In the genomic region with DNA sequence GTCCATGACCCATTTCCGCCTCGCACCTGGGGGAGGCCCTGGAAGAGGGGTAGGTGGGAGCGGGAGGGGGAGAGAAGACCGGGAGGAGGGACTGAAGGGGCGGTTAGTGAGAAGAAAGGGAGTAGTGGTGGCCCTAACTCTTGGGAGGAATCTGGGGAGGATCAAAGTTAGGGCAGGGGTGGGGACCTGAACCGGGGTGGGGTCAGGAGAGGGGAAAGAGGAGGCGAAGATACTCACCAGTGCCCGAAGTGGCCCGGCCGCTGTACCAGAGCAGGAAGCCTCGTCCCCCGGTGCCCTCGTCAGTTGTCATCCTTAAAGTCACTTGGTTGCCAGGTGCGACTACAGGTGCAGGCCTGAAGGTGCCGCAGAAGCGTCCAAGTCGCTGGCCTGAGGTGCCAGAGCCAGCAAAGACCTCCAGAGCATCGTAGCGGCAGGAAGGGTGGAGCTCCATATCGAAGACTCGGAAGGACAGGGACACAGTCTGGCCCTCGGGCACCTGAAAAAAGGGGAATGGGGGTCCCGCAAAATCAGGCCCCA, we compare ENCODE assay signal across 9 mouse cellular contexts. TPM values are rescaled to one million over a fixed set of nuclear protein-coding genes. Genes with fewer than 3 reads are reported as not detected.
DNase-seq lines count a peak whose midpoint lies in the region; ATAC-seq and TF ChIP-seq lines count a peak whose summit lies in the region.
"Had no signal": no experiment of that assay in that cellular context is flagged by ENCODE, and none has a peak within 500 bp of the region (broad histone marks: within the 10 kb centered on the region; RNA-seq: fewer than 3 reads in every experiment).

No protein-coding gene starts in this region.

- no peak for TF ChIP-seq POLR2A in kidney, adult 2 months (IDR thresholded peaks at IDR 0.05; ENCODE audit: low read depth, low read length)

- H3K36me3 ChIP-seq in kidney, postnatal 0 days (ENCODE audit: insufficient read depth, low read length) = no peaks in the 10 kb centered on the region
- H3K36me3 ChIP-seq in kidney, adult 2 months (ENCODE audit: control insufficient read depth, insufficient read depth, low read length) = no peaks in the 10 kb centered on the region
- peaks cover 30% of the 10 kb centered on the region for H3K36me3 ChIP-seq in embryonic facial prominence, embryonic 12.5 days
- H3K36me3 ChIP-seq in hindbrain, postnatal 0 days (ENCODE audit: insufficient read depth, low read length) = no peaks in the 10 kb centered on the region
- no peaks in the 10 kb centered on the region for H3K36me3 ChIP-seq in midbrain, embryonic 16.5 days (ENCODE audit: control insufficient read depth, insufficient read depth, low read length)

- no peaks in the 10 kb centered on the region for H3K9me3 ChIP-seq in kidney, postnatal 0 days (replicated peaks; ENCODE audit: low read length)
- no peaks in the 10 kb centered on the region for H3K9me3 ChIP-seq in embryonic facial prominence, embryonic 12.5 days
- H3K9me3 ChIP-seq in hindbrain, postnatal 0 days (ENCODE audit: low read length) = no peaks in the 10 kb centered on the region
- no peaks in the 10 kb centered on the region for H3K9me3 ChIP-seq in midbrain, embryonic 16.5 days (replicated peaks; ENCODE audit: control insufficient read depth, low read length, poor library complexity, severe bottlenecking)

- WGBS in kidney, postnatal 0 days = 18% methylated on average over 23 of the region's 23 CpGs
- WGBS in kidney, adult 2 months = 30% methylated on average over 23 of the region's 23 CpGs
- 10% methylated on average over 22 of the region's 23 CpGs for WGBS in embryonic facial prominence, embryonic 12.5 days
- 23% methylated on average over 21 of the region's 23 CpGs for WGBS in hindbrain, postnatal 0 days
- WGBS in midbrain, embryonic 16.5 days = 18% methylated on average over 23 of the region's 23 CpGs

- TF ChIP-seq CTCF in kidney, postnatal 0 days (IDR thresholded peaks at IDR 0.05; ENCODE audit: low read depth) = peak; percentile 17; the same call in 1 of the 2 replicates
- no peak; the same call in 1 of the 2 replicates for TF ChIP-seq CTCF in kidney, adult 2 months (conservative IDR thresholded peaks at IDR 0.05; ENCODE audit: insufficient read depth, insufficient read length, low read depth, low read length)
- no peak; the same call in 1 of the 2 replicates for TF ChIP-seq CTCF in hindbrain, postnatal 0 days (IDR thresholded peaks at IDR 0.05; ENCODE audit: low read depth)

- 0 out of 2 replicates have a peak overlapping the region, but pooled peaks have one; percentile 7 for H3K4me3 ChIP-seq in kidney, postnatal 0 days (replicated peaks; ENCODE audit: low read depth, low read length)
- H3K4me3 ChIP-seq in kidney, adult 2 months (ENCODE audit: insufficient read depth, low read depth, low read length) = no peak overlapping the region
- peak overlapping the region; percentile 29 for H3K4me3 ChIP-seq in embryonic facial prominence, embryonic 12.5 days
- H3K4me3 ChIP-seq in hindbrain, postnatal 0 days (ENCODE audit: low read length) = 0 out of 2 replicates have a peak overlapping the region, but pooled peaks have one; percentile 13
- no peak overlapping the region for H3K4me3 ChIP-seq in midbrain, embryonic 16.5 days (ENCODE audit: low read depth, low read length)

- peaks cover 22% of the 10 kb centered on the region for H3K4me1 ChIP-seq in kidney, postnatal 0 days (replicated peaks; ENCODE audit: insufficient read depth, low read length)
- peaks cover 12% of the 10 kb centered on the region for H3K4me1 ChIP-seq in kidney, adult 2 months (ENCODE audit: control insufficient read depth, insufficient read depth, low read length)
- H3K4me1 ChIP-seq in embryonic facial prominence, embryonic 12.5 days = peaks cover 63% of the 10 kb centered on the region
- H3K4me1 ChIP-seq in hindbrain, postnatal 0 days (ENCODE audit: insufficient read depth, low read length) = peaks cover 8% of the 10 kb centered on the region; the same call in 1 of the 2 replicates
- peaks cover 3% of the 10 kb centered on the region for H3K4me1 ChIP-seq in midbrain, embryonic 16.5 days (ENCODE audit: control insufficient read depth, insufficient read depth, low read length)

- no peak for ATAC-seq in kidney, postnatal 0 days (replicated peaks; ENCODE audit: low FRiP score, low read depth)
- no peak for ATAC-seq in embryonic facial prominence, embryonic 12.5 days (ENCODE audit: insufficient number of reproducible peaks, insufficient read depth, low FRiP score, low TSS enrichment)
- ATAC-seq in hindbrain, postnatal 0 days = no peak
- no peak for ATAC-seq in midbrain, embryonic 16.5 days

- no peaks in the 10 kb centered on the region for H3K27me3 ChIP-seq in kidney, postnatal 0 days (ENCODE audit: insufficient read depth, low read length)
- H3K27me3 ChIP-seq in kidney, adult 2 months (replicated peaks; ENCODE audit: control insufficient read depth, insufficient read depth, low read length) = no peaks in the 10 kb centered on the region
- H3K27me3 ChIP-seq in embryonic facial prominence, embryonic 12.5 days = no peaks in the 10 kb centered on the region
- H3K27me3 ChIP-seq in hindbrain, postnatal 0 days (ENCODE audit: insufficient read depth, low read length) = no peaks in the 10 kb centered on the region
- peaks cover 12% of the 10 kb centered on the region for H3K27me3 ChIP-seq in midbrain, embryonic 16.5 days (ENCODE audit: control insufficient read depth, insufficient read depth, low read depth, low read length)

- no peak overlapping the region for H3K27ac ChIP-seq in kidney, postnatal 0 days
- no peak overlapping the region for H3K27ac ChIP-seq in kidney, adult 2 months (ENCODE audit: insufficient read depth, low read depth, low read length)
- H3K27ac ChIP-seq in embryonic facial prominence, embryonic 12.5 days = peak overlapping the region; percentile 42
- no peak overlapping the region for H3K27ac ChIP-seq in hindbrain, postnatal 0 days
- H3K27ac ChIP-seq in midbrain, embryonic 16.5 days (ENCODE audit: low read length) = no peak overlapping the region

- peak overlapping the region; percentile 46 for H3K4me2 ChIP-seq in kidney, postnatal 0 days (ENCODE audit: low read length)
- H3K4me2 ChIP-seq in embryonic facial prominence, embryonic 12.5 days (replicated peaks) = peak overlapping the region; percentile 59
- H3K4me2 ChIP-seq in hindbrain, postnatal 0 days (ENCODE audit: low read depth, low read length) = peak overlapping the region; percentile 41
- peak overlapping the region; percentile 31 for H3K4me2 ChIP-seq in midbrain, embryonic 16.5 days (ENCODE audit: low read length)

- DNase-seq in kidney, postnatal 0 days (ENCODE audit: low spot score) = no peak
- DNase-seq in kidney, adult 2 months = no peak
- DNase-seq in hindbrain, postnatal 0 days (ENCODE audit: low spot score) = no peak
- no peak for DNase-seq in embryo, embryonic 10 days (ENCODE audit: low spot score)
- DNase-seq in natural killer cell, adult 2 months (ENCODE audit: low spot score in 2 of 2) = no peak
- DNase-seq in frontal cortex, postnatal 36 days (ENCODE audit: low spot score in 2 of 2) = no peak
- DNase-seq: cerebellum, adult 18-20 months had no signal

- 0 out of 2 replicates have a peak overlapping the region, but pooled peaks have one; percentile 40 for H3K9ac ChIP-seq in kidney, postnatal 0 days (ENCODE audit: low read depth, low read length)
- H3K9ac ChIP-seq in embryonic facial prominence, embryonic 12.5 days = peak overlapping the region; percentile 47
- no peak overlapping the region for H3K9ac ChIP-seq in hindbrain, postnatal 0 days (replicated peaks; ENCODE audit: low read length)
- H3K9ac ChIP-seq in midbrain, embryonic 16.5 days (ENCODE audit: low read depth, low read length) = peak overlapping the region; percentile 1

RNA-seq across cellular contexts. Expression of gene Pcolce, which starts 4.9 kb away (rescaled TPM):
- 120 and 136 TPM in 2 replicates for polyA plus RNA-seq in kidney, postnatal 0 days (2015; fragmentation: Nextera tagmentation; extraction: Ambion mirVana)
- 160 and 179 TPM in 2 replicates for polyA plus RNA-seq in kidney, adult 2 months (2012; rRNA removed)
- 124 and 128 TPM in 2 replicates for polyA plus RNA-seq in embryonic facial prominence, embryonic 12.5 days (2016; fragmentation: Nextera tagmentation; extraction: Ambion mirVana)
- 22.3 and 26.2 TPM in 2 replicates for total RNA-seq in hindbrain, postnatal 0 days (2014; rRNA removed)
- 21.5 and 22.0 TPM in 2 replicates for polyA plus RNA-seq in hindbrain, postnatal 0 days (2015; fragmentation: Nextera tagmentation; extraction: Ambion mirVana)
- polyA plus RNA-seq in midbrain, embryonic 16.5 days (2015; fragmentation: Nextera tagmentation; extraction: Ambion mirVana) = 11.9 and 13.3 TPM in 2 replicates

RNA-seq across cellular contexts. Expression of gene Mospd3, which starts 7.9 kb away (rescaled TPM):
- 37.8 and 39.3 TPM in 2 replicates for polyA plus RNA-seq in kidney, postnatal 0 days (2015; fragmentation: Nextera tagmentation; extraction: Ambion mirVana)
- polyA plus RNA-seq in kidney, adult 2 months (2012; rRNA removed) = 84.2 and 86.6 TPM in 2 replicates
- polyA plus RNA-seq in embryonic facial prominence, embryonic 12.5 days (2016; fragmentation: Nextera tagmentation; extraction: Ambion mirVana) = 28.4 and 28.7 TPM in 2 replicates
- total RNA-seq in hindbrain, postnatal 0 days (2014; rRNA removed) = 10.9 and 13.3 TPM in 2 replicates
- 57.3 and 66.7 TPM in 2 replicates for polyA plus RNA-seq in hindbrain, postnatal 0 days (2015; fragmentation: Nextera tagmentation; extraction: Ambion mirVana)
- polyA plus RNA-seq in midbrain, embryonic 16.5 days (2015; fragmentation: Nextera tagmentation; extraction: Ambion mirVana) = 57.2 and 60.9 TPM in 2 replicates

RNA-seq across cellular contexts. Expression of gene Fbxo24, which starts 20.1 kb away (rescaled TPM):
- polyA plus RNA-seq in kidney, postnatal 0 days (2015; fragmentation: Nextera tagmentation; extraction: Ambion mirVana) = 0.14 and 0.17 TPM in 2 replicates
- polyA plus RNA-seq in kidney, adult 2 months (2012; rRNA removed) = 0.20 and 0.41 TPM in 2 replicates
- 0.22 and 0.36 TPM in 2 replicates for polyA plus RNA-seq in embryonic facial prominence, embryonic 12.5 days (2016; fragmentation: Nextera tagmentation; extraction: Ambion mirVana)
- 0.25 and 0.26 TPM in 2 replicates for total RNA-seq in hindbrain, postnatal 0 days (2014; rRNA removed)
- 0.18 TPM in 1 of 2 replicates, not detected in the other for polyA plus RNA-seq in hindbrain, postnatal 0 days (2015; fragmentation: Nextera tagmentation; extraction: Ambion mirVana)
- polyA plus RNA-seq in midbrain, embryonic 16.5 days (2015; fragmentation: Nextera tagmentation; extraction: Ambion mirVana) = 0.11 and 0.12 TPM in 2 replicates

RNA-seq across cellular contexts. Expression of gene Lrch4, which starts 20.2 kb away (rescaled TPM):
- polyA plus RNA-seq in kidney, postnatal 0 days (2015; fragmentation: Nextera tagmentation; extraction: Ambion mirVana) = 42.6 and 42.9 TPM in 2 replicates
- polyA plus RNA-seq in kidney, adult 2 months (2012; rRNA removed) = 39.4 and 45.5 TPM in 2 replicates
- 30.8 and 34.0 TPM in 2 replicates for polyA plus RNA-seq in embryonic facial prominence, embryonic 12.5 days (2016; fragmentation: Nextera tagmentation; extraction: Ambion mirVana)
- total RNA-seq in hindbrain, postnatal 0 days (2014; rRNA removed) = 9.6 and 10.4 TPM in 2 replicates
- polyA plus RNA-seq in hindbrain, postnatal 0 days (2015; fragmentation: Nextera tagmentation; extraction: Ambion mirVana) = 12.3 and 14.6 TPM in 2 replicates
- polyA plus RNA-seq in midbrain, embryonic 16.5 days (2015; fragmentation: Nextera tagmentation; extraction: Ambion mirVana) = 18.8 and 19.2 TPM in 2 replicates

RNA-seq across cellular contexts. Expression of gene Gm20605, which starts 20.3 kb away (rescaled TPM):
- 5.3 and 6.2 TPM in 2 replicates for polyA plus RNA-seq in kidney, postnatal 0 days (2015; fragmentation: Nextera tagmentation; extraction: Ambion mirVana)
- 12.2 and 19.8 TPM in 2 replicates for polyA plus RNA-seq in kidney, adult 2 months (2012; rRNA removed)
- polyA plus RNA-seq in embryonic facial prominence, embryonic 12.5 days (2016; fragmentation: Nextera tagmentation; extraction: Ambion mirVana) = 9.2 and 11.8 TPM in 2 replicates
- total RNA-seq in hindbrain, postnatal 0 days (2014; rRNA removed) = 3.4 and 4.1 TPM in 2 replicates
- 4.1 and 5.3 TPM in 2 replicates for polyA plus RNA-seq in hindbrain, postnatal 0 days (2015; fragmentation: Nextera tagmentation; extraction: Ambion mirVana)
- 8.2 and 9.2 TPM in 2 replicates for polyA plus RNA-seq in midbrain, embryonic 16.5 days (2015; fragmentation: Nextera tagmentation; extraction: Ambion mirVana)

Comparison
In these comparisons a context has a peak if more than half of its experiments do, and no peak if none do; other contexts are left out.
1. H3K4me3 ChIP-seq: peak in kidney, postnatal 0 days (single experiment), embryonic facial prominence, embryonic 12.5 days (single experiment) and hindbrain, postnatal 0 days (single experiment); none in kidney, adult 2 months (single experiment) and midbrain, embryonic 16.5 days (single experiment).
2. Peak in every context shown above with its lines, with median percentiles within 50 percentile points of each other: H3K4me2 ChIP-seq.